Mouse (Mus musculus) cortical plate, adult 2 months (tissue): ENCODE data around the gene Coro1b. TPM values are rescaled to one million over a fixed set of nuclear protein-coding genes. Genes with fewer than 3 reads are reported as not detected.
"Not testable (repeated sequence)": the region's sequence is repeated elsewhere in the genome, so short reads cannot be mapped to it uniquely, and the experiment has no call there.

Experiments used
- H3K27ac ChIP-seq: fragments of 200-500 bp; 2 replicates; pipeline ENCODE4 v1.5.1; 2012; ENCODE audit warnings: low read length, control low read depth, inconsistent platforms; ENCODE audit not compliant: insufficient read depth
- H3K4me1 ChIP-seq: fragments of 200-500 bp; 2 replicates; pipeline ENCODE4 v1.6.1; 2011; ENCODE audit warnings: low read length; ENCODE audit not compliant: control insufficient read depth, insufficient read depth
- H3K4me3 ChIP-seq: fragments of 200-500 bp; 2 replicates; pipeline ENCODE4 v1.5.1; 2011; ENCODE audit warnings: mild to moderate bottlenecking, low read length, control low read depth; ENCODE audit not compliant: insufficient read depth
- CTCF ChIP-seq: fragments of 200-500 bp; IDR thresholded peaks from 2 replicates; pipeline ENCODE4 v1.5.1; 2011; ENCODE audit warnings: mild to moderate bottlenecking, control low read depth, low read length; ENCODE audit not compliant: insufficient read depth; ENCODE audit errors: extremely low read depth
- POLR2A ChIP-seq: fragments of 200-500 bp; IDR thresholded peaks from 2 replicates; pipeline ENCODE4 v1.6.1; 2011; ENCODE audit warnings: mild to moderate bottlenecking, low read length, control low read depth; ENCODE audit not compliant: insufficient read depth; ENCODE audit errors: extremely low read depth
- polyA plus RNA-seq: library from polyadenylated mRNA; depleted of rRNA; stranded (reverse); fragments of >200 nt; gene quantifications from 2 replicates; pipeline ENCODE4 v1.2.3, GENCODE M21; 2012

The Coro1b gene
- polyA plus RNA-seq, 1 experiment, result 207 TPM

GRCm38 (mm10) chr19:4126759-4127495 lies 21.5 kb upstream of the Coro1b start:
- Histone ChIP-seq H3K27ac (peak overlapping the region; percentile 41; the same call in 1 of the 2 replicates), H3K4me3 (peak overlapping the region; percentile 91), H3K4me1 (no peaks in the 10 kb centered on the region)
- no peak for TF ChIP-seq POLR2A
- TF ChIP-seq CTCF, result no peak

- Histone ChIP-seq H3K4me1 (no peaks in the 10 kb centered on the region), H3K4me3 (no peak overlapping the region), H3K27ac (no peak overlapping the region)
- TF ChIP-seq POLR2A (no peak), CTCF (no peak)
Measured at GRCm38 (mm10) chr19:4129462-4129861, 19.0 kb upstream of the Coro1b start.

- no peak for TF ChIP-seq POLR2A
Measured at GRCm38 (mm10) chr19:4130106-4130505, 18.3 kb upstream of the Coro1b start.

GRCm38 (mm10) chr19:4131075-4131474 lies 17.3 kb upstream of the Coro1b start:
- Histone ChIP-seq H3K27ac (no peak overlapping the region), H3K4me1 (peaks cover 1% of the 10 kb centered on the region; the same call in 1 of the 2 replicates), H3K4me3 (no peak overlapping the region)
- TF ChIP-seq CTCF, result no peak
- no peak for TF ChIP-seq POLR2A

More at GRCm38 (mm10) chr19:4130106-4130505, 18.3 kb upstream of the Coro1b start:
- Histone ChIP-seq H3K4me1 (no peaks in the 10 kb centered on the region), H3K27ac (no peak overlapping the region), H3K4me3 (no peak overlapping the region)

- Histone ChIP-seq H3K4me1 (peaks cover 1% of the 10 kb centered on the region; the same call in 1 of the 2 replicates), H3K4me3 (no peak overlapping the region)
- TF ChIP-seq CTCF, result peak; percentile 24; the same call in 1 of the 2 replicates
- no peak for TF ChIP-seq POLR2A
Measured at GRCm38 (mm10) chr19:4131768-4132167, 16.7 kb upstream of the Coro1b start.

GRCm38 (mm10) chr19:4134354-4134753 lies 14.1 kb upstream of the Coro1b start:
- Histone ChIP-seq H3K27ac (no peak overlapping the region), H3K4me3 (no peak overlapping the region), H3K4me1 (peaks cover 1% of the 10 kb centered on the region; the same call in 1 of the 2 replicates)
- no peak for TF ChIP-seq CTCF
- no peak for TF ChIP-seq POLR2A

More at GRCm38 (mm10) chr19:4131768-4132167, 16.7 kb upstream of the Coro1b start:
- no peak overlapping the region for H3K27ac ChIP-seq

- not testable (repeated sequence) for H3K27ac ChIP-seq, H3K4me3 ChIP-seq, H3K4me1 ChIP-seq
Measured at GRCm38 (mm10) chr19:4135229-4135962, 13.0 kb upstream of the Coro1b start.

GRCm38 (mm10) chr19:4135963-4136345 lies 12.5 kb upstream of the Coro1b start:
- H3K4me3 ChIP-seq, H3K27ac ChIP-seq, H3K4me1 ChIP-seq: not testable (repeated sequence)
- TF ChIP-seq CTCF, result 0 out of 2 replicates have a peak, but pooled peaks have one; percentile 19

GRCm38 (mm10) chr19:4136463-4136862 lies 12.0 kb upstream of the Coro1b start:
- TF ChIP-seq POLR2A (no peak), CTCF (no peak)
- Histone ChIP-seq H3K4me1 (peaks cover 1% of the 10 kb centered on the region; the same call in 1 of the 2 replicates), H3K4me3 (no peak overlapping the region), H3K27ac (no peak overlapping the region)

GRCm38 (mm10) chr19:4137913-4138312 lies 10.5 kb upstream of the Coro1b start:
- Histone ChIP-seq H3K4me1 (peaks cover 1% of the 10 kb centered on the region; the same call in 1 of the 2 replicates), H3K4me3 (no peak overlapping the region), H3K27ac (no peak overlapping the region)
- no peak for TF ChIP-seq CTCF
